Mouse (Mus musculus) layer of hippocampus, postnatal 14 days (tissue): ENCODE measurements at regions not wholly inside any gene's neighbourhood (a gene's known extent, or its start where the extent isn't known, plus 50 kb on each side); places are given as distances from the start of the nearest gene placed in this dataset.
A peak's percentile ranks its signal among the peaks of the same experiment; 100 is the strongest.

Source experiments
- DNase-seq, 2 experiments: peaks; one replicate each; pipeline ENCODE4 v3.0.0; 2021 to 2022; ENCODE audit warnings: low spot score in 2 of 2, mixed read lengths in 1 of 2

- DNase-seq: no peak
Observed at GRCm38 (mm10) chr19:54244176-54244575, 200.2 kb downstream of the Adra2a start.

DNA sequence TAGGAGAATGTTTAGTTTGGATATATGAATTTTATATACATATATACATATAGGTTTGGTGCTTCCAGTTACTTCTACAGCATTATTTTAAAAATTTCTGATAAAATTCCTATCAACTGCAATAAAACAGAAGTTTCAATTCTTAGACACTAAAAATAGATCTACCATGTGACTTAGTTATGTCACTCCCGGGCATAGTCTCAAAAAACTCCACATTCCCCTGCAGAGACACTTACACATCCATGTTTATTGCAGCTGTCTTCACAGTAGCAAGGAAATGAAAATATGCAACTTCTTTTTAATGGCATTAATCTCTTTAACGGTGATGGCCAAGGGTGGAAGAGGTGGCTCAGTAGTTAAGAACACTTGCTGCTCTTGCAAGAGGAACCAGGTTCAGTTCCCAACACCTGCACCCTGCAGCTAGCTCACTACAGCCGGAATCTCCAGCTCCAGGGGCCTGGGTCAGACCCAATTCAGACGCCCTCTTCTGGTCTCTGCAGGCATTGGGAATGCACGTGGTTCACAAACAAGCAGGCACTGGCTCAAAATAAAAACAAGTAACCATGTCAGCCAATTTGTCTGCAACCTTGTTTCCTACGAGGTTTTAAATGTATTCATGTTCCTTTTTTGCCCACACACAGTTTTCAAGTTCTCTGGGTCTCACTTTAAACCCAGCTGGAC lies 204.4 kb downstream of the Adra2a start:
- DNase-seq: peak in 1 of 2 experiments; percentile 10

GRCm38 (mm10) chr19:54252145-54252664 lies 208.3 kb downstream of the Adra2a start:
- no peak for DNase-seq

GRCm38 (mm10) chr19:54257889-54258288 lies 213.9 kb downstream of the Adra2a start:
- DNase-seq: no peak

GRCm38 (mm10) chr19:54259175-54259574 lies 215.2 kb downstream of the Adra2a start:
- DNase-seq: no peak

DNA sequence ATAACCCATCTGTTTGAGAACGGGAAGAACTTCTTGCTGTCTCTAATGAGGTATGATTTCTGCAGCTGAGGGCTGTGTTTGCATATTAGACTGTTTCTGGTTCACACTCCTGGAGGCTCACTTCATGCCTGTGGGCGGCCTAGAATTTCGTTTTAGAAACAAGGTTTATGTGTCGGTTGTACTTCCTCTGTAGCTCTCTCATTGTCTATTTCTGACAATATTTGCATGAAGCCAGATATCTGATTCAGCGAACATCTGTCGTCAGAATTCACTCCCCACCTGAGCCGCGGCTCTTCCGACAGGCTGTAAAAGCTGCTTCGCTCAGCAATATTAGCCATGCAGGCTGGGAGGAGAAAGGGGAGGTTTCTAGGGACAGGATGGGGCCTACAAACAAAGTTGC lies 233.4 kb downstream of the Adra2a start:
- DNase-seq: no peak

DNA sequence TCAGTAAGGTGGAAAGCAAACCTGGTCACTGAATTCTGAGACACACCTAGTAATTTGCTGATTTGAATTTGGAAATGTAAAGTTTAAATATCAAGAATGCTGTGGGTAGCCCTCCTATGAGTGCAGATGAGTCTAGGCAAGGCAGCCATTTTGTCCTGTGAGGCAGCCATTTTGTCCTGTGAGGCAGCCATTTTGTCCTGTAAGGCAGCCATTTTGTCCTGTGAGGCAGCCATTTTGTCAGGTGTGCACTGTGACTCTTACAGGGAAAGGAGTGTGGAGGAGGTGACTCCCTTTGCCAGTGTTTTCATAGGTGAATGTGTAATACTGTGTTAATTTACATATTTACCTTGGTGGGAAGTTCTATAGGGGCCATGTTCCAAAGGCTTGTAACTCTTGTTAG lies 241.5 kb downstream of the Adra2a start:
- no peak for DNase-seq

- DNase-seq: no peak
Observed at GRCm38 (mm10) chr19:54297663-54298388, 253.9 kb downstream of the Adra2a start.

GRCm38 (mm10) chr19:54311289-54311688 lies 267.3 kb downstream of the Adra2a start:
- peak; percentile 2 to 3 for DNase-seq

DNA sequence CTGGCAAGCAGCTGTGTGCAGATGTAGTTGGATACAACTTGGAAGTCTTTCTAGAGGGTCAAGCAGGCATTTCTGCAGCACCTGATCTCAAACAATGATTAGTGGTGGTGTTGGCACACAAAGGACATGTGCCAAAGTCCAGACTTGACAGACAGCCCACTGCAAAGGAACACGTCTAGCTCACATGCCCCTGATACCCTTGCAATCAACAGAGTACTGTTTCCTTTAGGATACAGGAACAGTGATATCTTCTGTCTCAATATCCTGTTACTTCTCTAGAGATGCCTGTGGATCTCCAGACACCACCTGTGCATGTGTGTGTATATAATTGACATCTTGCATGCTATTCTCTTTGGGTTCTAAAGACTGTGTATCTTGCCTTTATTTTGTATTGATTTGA lies 267.8 kb downstream of the Adra2a start:
- no peak for DNase-seq

- no peak for DNase-seq
Observed at GRCm38 (mm10) chr19:54323276-54323675, 279.3 kb downstream of the Adra2a start.

DNA sequence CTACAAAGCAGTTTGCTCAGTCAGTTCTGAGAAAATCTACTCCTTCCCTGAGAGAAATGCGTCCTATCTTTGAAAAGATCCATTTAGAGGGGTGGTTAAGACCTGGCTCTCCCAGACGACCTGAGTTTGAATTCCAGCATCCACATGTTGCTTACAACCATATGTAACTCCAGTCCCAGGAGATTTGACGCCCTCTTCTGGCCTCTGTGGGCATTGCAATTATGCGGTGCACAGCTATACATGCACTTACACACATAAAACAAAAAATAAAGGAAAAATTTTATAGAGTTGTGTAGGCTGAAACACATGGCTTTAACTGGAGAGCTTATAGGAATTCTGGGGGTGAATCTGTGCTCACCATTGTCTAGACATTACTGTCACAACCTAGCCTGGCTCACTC lies 281.0 kb downstream of the Adra2a start:
- DNase-seq: no peak

DNA sequence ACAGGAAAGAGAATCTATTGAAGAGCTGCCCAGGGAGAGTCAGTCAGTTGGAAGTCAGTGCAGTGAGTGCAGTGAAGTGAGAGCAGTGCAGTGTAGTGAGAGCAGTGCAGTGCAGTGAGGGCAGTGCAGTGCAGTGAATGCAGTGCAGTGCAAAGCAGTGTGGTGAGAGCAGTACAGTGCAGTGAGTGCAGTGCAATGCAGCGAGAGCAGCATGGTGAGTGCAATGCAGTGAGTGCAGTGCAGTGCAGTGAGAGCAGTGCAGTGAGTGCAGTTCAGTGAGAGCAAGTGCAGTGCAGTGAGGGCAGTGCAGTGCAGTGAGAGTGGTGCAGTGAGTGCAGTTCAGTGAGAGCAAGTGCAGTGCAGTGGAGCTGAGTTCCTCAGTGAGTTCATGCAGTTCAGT lies 288.2 kb downstream of the Adra2a start:
- no peak for DNase-seq

GRCm38 (mm10) chr19:54340778-54341291 lies 296.9 kb downstream of the Adra2a start:
- no peak for DNase-seq

DNA sequence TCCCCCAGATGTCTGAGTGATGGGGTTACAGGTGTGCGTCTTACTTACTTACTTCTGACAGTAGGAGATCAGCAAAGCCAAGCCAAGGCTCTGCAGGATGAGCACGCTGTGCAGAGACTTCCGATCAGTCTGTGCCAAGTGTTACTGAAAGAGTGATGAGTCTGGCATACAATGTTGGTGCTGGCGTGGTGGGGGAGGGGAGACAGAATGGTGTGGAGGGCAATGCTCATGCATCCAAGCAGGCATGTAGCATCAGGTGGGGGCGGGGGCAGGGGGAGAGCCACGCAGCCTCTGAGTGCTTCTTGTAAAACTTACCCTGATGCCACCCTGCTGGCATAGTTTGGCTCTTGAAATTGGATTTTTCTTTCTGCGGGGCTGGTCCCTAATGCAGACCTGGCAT lies 315.8 kb downstream of the Adra2a start:
- no peak for DNase-seq

DNA sequence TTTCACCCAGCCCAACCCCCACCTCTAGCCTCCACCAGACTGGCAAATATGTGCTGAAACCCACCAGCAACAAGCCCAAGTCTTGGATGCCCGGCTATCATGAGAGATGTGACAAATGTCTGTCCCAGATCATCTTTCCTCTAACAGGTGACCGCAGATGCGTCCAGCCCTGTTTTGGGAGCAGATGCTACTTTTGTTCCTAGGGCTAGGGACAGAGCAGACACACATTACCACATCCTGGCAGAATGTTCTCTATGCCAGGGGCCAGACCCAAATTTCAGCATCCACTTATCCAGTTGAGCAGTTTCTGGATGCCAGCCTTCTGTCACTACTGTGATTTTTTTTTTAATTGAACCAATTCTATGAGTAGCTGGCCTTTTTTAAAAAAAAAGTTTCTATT lies 316.7 kb downstream of the Adra2a start:
- peak; percentile 8 to 18 for DNase-seq

DNA sequence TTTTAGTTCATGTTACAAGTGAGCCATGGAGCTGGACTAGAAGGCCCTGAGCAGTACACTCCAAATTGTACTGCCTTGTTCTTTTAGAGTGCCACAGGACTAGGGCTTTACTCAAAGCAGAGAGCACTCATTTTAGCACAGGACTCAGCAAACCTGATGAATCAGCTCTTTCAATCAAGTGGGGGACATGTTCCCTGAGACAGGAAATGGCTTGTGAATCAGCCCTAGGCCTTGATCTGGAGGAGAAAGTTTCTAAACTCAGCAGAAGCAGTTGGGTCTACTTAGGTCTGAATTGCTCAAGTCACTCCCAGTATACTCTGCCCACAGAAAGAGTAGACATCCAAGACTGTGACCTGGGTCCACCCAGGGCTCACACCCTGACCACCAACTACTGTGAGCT lies 341.1 kb downstream of the Adra2a start:
- no peak for DNase-seq

DNA sequence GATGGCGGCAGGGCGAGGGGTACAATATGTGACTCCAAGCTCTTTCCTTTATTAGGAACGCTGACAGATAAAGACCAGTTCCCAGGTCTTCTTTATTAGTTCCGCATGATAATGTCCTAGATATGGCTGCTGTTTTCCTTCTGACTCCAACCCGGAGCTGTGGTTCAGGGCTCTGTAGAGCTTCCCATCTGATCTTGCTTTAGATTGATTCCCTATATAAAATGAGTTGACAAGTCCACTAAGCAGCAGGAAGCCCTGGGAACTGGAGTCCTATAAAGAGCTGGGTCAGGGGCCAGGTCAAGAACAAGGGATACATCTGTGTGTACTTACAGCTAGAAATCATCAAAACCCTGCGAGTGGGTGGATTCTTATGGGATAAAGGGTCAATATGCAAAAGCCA lies 347.5 kb downstream of the Adra2a start:
- no peak for DNase-seq

- DNase-seq: no peak
Observed at GRCm38 (mm10) chr19:54399651-54400050, 355.7 kb downstream of the Adra2a start.

DNA sequence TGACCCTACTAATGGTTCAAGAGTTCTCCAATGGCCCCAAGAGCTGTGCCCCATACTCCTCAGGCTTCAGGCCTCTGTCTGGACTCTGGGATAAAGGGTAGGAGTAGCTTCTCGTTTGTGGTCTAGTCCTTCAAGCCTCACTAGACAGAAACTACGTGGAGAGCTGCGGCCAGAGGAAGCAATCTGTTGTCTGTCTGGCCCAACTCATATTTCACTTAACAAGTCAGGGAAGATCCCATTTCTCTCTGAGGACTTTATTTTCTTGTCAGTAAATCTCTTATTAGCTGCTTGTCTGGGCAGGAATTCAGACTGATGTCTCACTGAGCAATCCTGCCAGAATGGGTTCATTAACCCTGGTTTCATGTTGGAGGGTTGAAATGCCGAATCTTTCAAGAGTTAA lies 364.0 kb downstream of the Adra2a start:
- no peak for DNase-seq

GRCm38 (mm10) chr19:54429062-54429461 lies 385.1 kb downstream of the Adra2a start:
- DNase-seq: no peak

GRCm38 (mm10) chr19:54440713-54441112 lies 396.8 kb downstream of the Adra2a start:
- DNase-seq: no peak
